Mouse (Mus musculus) midbrain, embryonic 14.5 days (tissue): ENCODE results near the gene Mybl2. TPM values are rescaled to one million over a fixed set of nuclear protein-coding genes. Genes with fewer than 3 reads are reported as not detected.

Experiments used
- ATAC-seq: fragments of 200-750 bp; cut with Nextera tagmentation; 2 replicates; pipeline ENCODE4 v1.8.0; 2017; ENCODE audit warnings: moderate number of reproducible peaks, moderate library complexity; ENCODE audit not compliant: low FRiP score, low TSS enrichment
- DNase-seq: peaks from one replicate; pipeline ENCODE4 v3.0.0-alpha.2; 2015
- H3K27ac ChIP-seq: fragments of 300-500 bp; sonication (generic); replicated peaks from 2 replicates; pipeline ENCODE4 v1.5.1; 2014; ENCODE audit warnings: mild to moderate bottlenecking, low read depth, low read length, moderate library complexity
- H3K27me3 ChIP-seq: fragments of 300-500 bp; sonication (generic); 2 replicates; pipeline ENCODE4 v1.6.1; 2014; ENCODE audit warnings: low read length, control low read depth, mixed read lengths; ENCODE audit not compliant: control insufficient read depth, insufficient read depth
- H3K36me3 ChIP-seq: fragments of 300-500 bp; sonication (generic); 2 replicates; pipeline ENCODE4 v1.6.1; 2014; ENCODE audit warnings: low read length, control low read depth; ENCODE audit not compliant: control insufficient read depth, insufficient read depth
- H3K4me1 ChIP-seq: fragments of 300-500 bp; sonication (generic); 2 replicates; pipeline ENCODE4 v1.6.1; 2014; ENCODE audit warnings: mild to moderate bottlenecking, antibody characterized with exemption, low read length, control low read depth; ENCODE audit not compliant: control insufficient read depth, insufficient read depth
- H3K4me2 ChIP-seq: fragments of 300-500 bp; sonication (generic); 2 replicates; pipeline ENCODE4 v1.6.1; 2014; ENCODE audit warnings: mild to moderate bottlenecking, low read length, moderate library complexity
- H3K4me3 ChIP-seq: fragments of 300-500 bp; sonication (generic); replicated peaks from 2 replicates; pipeline ENCODE4 v1.5.1; 2014; ENCODE audit warnings: low read depth, low read length
- H3K9ac ChIP-seq: fragments of 300-500 bp; sonication (generic); replicated peaks from 2 replicates; pipeline ENCODE4 v1.6.1; 2014; ENCODE audit warnings: mild to moderate bottlenecking, low read length, moderate library complexity
- H3K9me3 ChIP-seq: fragments of 300-500 bp; sonication (generic); 2 replicates; pipeline ENCODE4 v1.6.1; 2016; ENCODE audit warnings: low read length, control low read depth, mixed read lengths; ENCODE audit not compliant: control insufficient read depth
- WGBS: fragments of 180-500 bp; shearing (Covaris S2); extraction: QIAGEN DNeasy Blood & Tissue Kit; methylation state at CpG from one replicate; pipeline ENCODE4 v1.1.7; 2014; 5-methylcytosine and 5-hydroxymethylcytosine counted together
- microRNA-seq: library from miRNA; unstranded; fragments of <30 nt; microRNA quantifications from one replicate; pipeline ENCODE4, GENCODE M21; 2016
- polyA plus RNA-seq: library from polyadenylated mRNA; unstranded; fragments of >200 nt; fragmentation: Nextera tagmentation; extraction: Ambion mirVana; gene quantifications from 2 replicates; pipeline ENCODE4 v1.2.1, GENCODE M21; 2014

Mybl2 gene
- polyA plus RNA-seq, 1 experiment from 2014 or later, result 4.2 TPM

- no peaks in the 10 kb centered on the region for H3K27me3 ChIP-seq
- H3K36me3 ChIP-seq, result no peaks in the 10 kb centered on the region
- H3K27ac ChIP-seq, result no peak overlapping the region
- no peak for ATAC-seq
- H3K4me1 ChIP-seq, result no peaks in the 10 kb centered on the region
- WGBS, result 86% methylated on average over 5 of the region's 5 CpGs
- H3K9me3 ChIP-seq, result 0 out of 2 replicates have a peak, but pooled peaks cover 4% of the 10 kb centered on the region
- no peak overlapping the region for H3K9ac ChIP-seq
- no peak overlapping the region for H3K4me3 ChIP-seq
- DNase-seq, result no peak
- no peak overlapping the region for H3K4me2 ChIP-seq
Measured at GRCm38 (mm10) chr2:163132314-163132713, 77.8 kb downstream of the Mybl2 start.

Small RNAs within 50 kb of the gene (microRNA-seq; reads per million reads assigned to microRNA genes)
- gene Gm22174, result not detected
- not detected for gene Mir7003

Other genes with a start within 250 kb of the Mybl2 start
- gene Srsf6, start 123.2 kb upstream of the Mybl2 start, polyA plus RNA-seq, result 144 and 175 TPM in 2 replicates
- 1.6 and 3.0 TPM in 2 replicates for gene L3mbtl1, start 111.2 kb upstream of the Mybl2 start, polyA plus RNA-seq
- gene Sgk2, start 67.4 kb upstream of the Mybl2 start, polyA plus RNA-seq, result 0.12 TPM in 1 of 2 replicates, not detected in the other
- gene Ift52, start 37.3 kb upstream of the Mybl2 start, polyA plus RNA-seq, result 34.0 and 50.2 TPM in 2 replicates
- gene Gtsf1l, start 33.2 kb downstream of the Mybl2 start, polyA plus RNA-seq, result not detected in 2 replicates
- gene Tox2, start 148.4 kb downstream of the Mybl2 start, polyA plus RNA-seq, result 36.7 and 46.8 TPM in 2 replicates